In genomic region chr10:53629918-53630250, GRCm38 (mm10) we compare ENCODE assay signal across 7 mouse cellular contexts. TPM values are rescaled to one million over a fixed set of nuclear protein-coding genes. Genes with fewer than 3 reads are reported as not detected.
DNase-seq lines count a peak whose midpoint lies in the region; ATAC-seq and TF ChIP-seq lines count a peak whose summit lies in the region.

No protein-coding gene starts in this region.

- intact Hi-C loops in left cerebral cortex, postnatal 4 days (cut with DNase I) = no loop called here

- peak; percentile 97 for ATAC-seq in intestine, postnatal 0 days
- peak; percentile 97 for ATAC-seq in midbrain, embryonic 12.5 days (ENCODE audit: low FRiP score, low read depth)

- WGBS in intestine, postnatal 0 days = 0% methylated on average over 35 of the region's 35 CpGs
- WGBS in midbrain, embryonic 12.5 days = 0% methylated on average over 33 of the region's 35 CpGs
- WGBS in small intestine, adult 2 months = under 1% methylated on average over 35 of the region's 35 CpGs

- H3K9me3 ChIP-seq in intestine, postnatal 0 days (ENCODE audit: control insufficient read depth) = no peaks in the 10 kb centered on the region
- no peaks in the 10 kb centered on the region for H3K9me3 ChIP-seq in midbrain, embryonic 12.5 days

- peak overlapping the region; percentile 83 for H3K4me3 ChIP-seq in intestine, postnatal 0 days (ENCODE audit: low read depth, low read length)
- peak overlapping the region; percentile 81 for H3K4me3 ChIP-seq in midbrain, embryonic 12.5 days
- H3K4me3 ChIP-seq in small intestine, adult 2 months (ENCODE audit: low read depth, low read length) = peak overlapping the region; percentile 80

- peak overlapping the region; percentile 70 for H3K4me2 ChIP-seq in intestine, postnatal 0 days (replicated peaks; ENCODE audit: low read depth)
- H3K4me2 ChIP-seq in midbrain, embryonic 12.5 days (replicated peaks) = peak overlapping the region; percentile 46

- H3K27ac ChIP-seq in intestine, postnatal 0 days (ENCODE audit: low read depth, low read length) = peak overlapping the region; percentile 96
- peak overlapping the region; percentile 81 for H3K27ac ChIP-seq in midbrain, embryonic 12.5 days (replicated peaks)
- peak overlapping the region; percentile 72 for H3K27ac ChIP-seq in small intestine, adult 2 months (ENCODE audit: insufficient read depth, low read depth, low read length)

- TF ChIP-seq POLR2A in small intestine, adult 2 months (IDR thresholded peaks at IDR 0.05; ENCODE audit: low read depth, low read length) = peak; percentile 72

- no peak for TF ChIP-seq CTCF in intestine, postnatal 0 days (IDR thresholded peaks at IDR 0.05; ENCODE audit: low read depth)
- TF ChIP-seq CTCF in small intestine, adult 2 months (IDR thresholded peaks at IDR 0.05; ENCODE audit: extremely low read depth, insufficient read length, insufficient replicate concordance, low read depth, low read length) = peak; percentile 16; the same call in 1 of the 2 replicates

- peaks cover 7% of the 10 kb centered on the region; the same call in 1 of the 2 replicates for H3K36me3 ChIP-seq in intestine, postnatal 0 days (ENCODE audit: control insufficient read depth, insufficient read depth)
- H3K36me3 ChIP-seq in midbrain, embryonic 12.5 days = peaks cover 2% of the 10 kb centered on the region; the same call in 1 of the 2 replicates
- H3K36me3 ChIP-seq in small intestine, adult 2 months (ENCODE audit: control insufficient read depth, insufficient read depth, low read length) = peaks cover 3% of the 10 kb centered on the region; the same call in 1 of the 2 replicates

- H3K27me3 ChIP-seq in intestine, postnatal 0 days (replicated peaks; ENCODE audit: control insufficient read depth, insufficient read depth, low read length) = no peaks in the 10 kb centered on the region
- no peaks in the 10 kb centered on the region for H3K27me3 ChIP-seq in midbrain, embryonic 12.5 days
- H3K27me3 ChIP-seq in small intestine, adult 2 months (ENCODE audit: control insufficient read depth, insufficient read depth, low read length) = no peaks in the 10 kb centered on the region

- DNase-seq in adrenal gland, adult 8-10 months = peak; percentile 97
- DNase-seq in embryo, embryonic 9.5 days (ENCODE audit: extremely low spot score) = peak; percentile 100
- peak; percentile 92 to 95 for DNase-seq in gastrocnemius, postnatal 4 days (ENCODE audit: low spot score in 2 of 2)
- DNase-seq in left cerebral cortex, postnatal 4 days = peak; percentile 99

- peak overlapping the region; percentile 88 for H3K9ac ChIP-seq in intestine, postnatal 0 days (ENCODE audit: low read depth, low read length)
- H3K9ac ChIP-seq in midbrain, embryonic 12.5 days (replicated peaks) = peak overlapping the region; percentile 71

- 0 out of 2 replicates have a peak, but pooled peaks cover 2% of the 10 kb centered on the region for H3K4me1 ChIP-seq in intestine, postnatal 0 days (replicated peaks; ENCODE audit: control insufficient read depth, insufficient read depth, low read length)
- 0 out of 2 replicates have a peak, but pooled peaks cover 2% of the 10 kb centered on the region for H3K4me1 ChIP-seq in midbrain, embryonic 12.5 days
- H3K4me1 ChIP-seq in small intestine, adult 2 months (ENCODE audit: control insufficient read depth, insufficient read depth, insufficient read length, low read length) = no peaks in the 10 kb centered on the region

RNA-seq across cellular contexts. Expression of gene Mcm9, which starts 0.4 kb away (rescaled TPM):
- total RNA-seq in adrenal gland, adult 8-10 months (2022) = 10 to 100 TPM; 10.3 to 16.2 (median 13.9) TPM
- total RNA-seq in gastrocnemius, postnatal 4 days (2021) = 1 to 10 TPM; 7.9 to 9.3 TPM
- polyA plus RNA-seq in intestine, postnatal 0 days (2015; fragmentation: Nextera tagmentation; extraction: Ambion mirVana) = 3.5 and 3.6 TPM in 2 replicates
- 1 to 10 TPM; 6.1 to 6.9 TPM for total RNA-seq in left cerebral cortex, postnatal 4 days (2021)
- polyA plus RNA-seq in midbrain, embryonic 12.5 days (2016; fragmentation: Nextera tagmentation; extraction: Ambion mirVana) = 15.6 and 17.1 TPM in 2 replicates
- polyA plus RNA-seq in small intestine, adult 2 months (2012; rRNA removed) = 1.8 and 3.7 TPM in 2 replicates

RNA-seq across cellular contexts. Expression of gene Asf1a, which starts 33.3 kb away (rescaled TPM):
- total RNA-seq in adrenal gland, adult 8-10 months (2022) = 10 to 100 TPM; 27.7 to 33.4 (median 31.0) TPM
- total RNA-seq in gastrocnemius, postnatal 4 days (2021) = 10 to 100 TPM; 35.0 to 35.9 TPM
- polyA plus RNA-seq in intestine, postnatal 0 days (2015; fragmentation: Nextera tagmentation; extraction: Ambion mirVana) = 40.4 and 44.5 TPM in 2 replicates
- 10 to 100 TPM; 30.2 to 31.6 TPM for total RNA-seq in left cerebral cortex, postnatal 4 days (2021)
- polyA plus RNA-seq in midbrain, embryonic 12.5 days (2016; fragmentation: Nextera tagmentation; extraction: Ambion mirVana) = 164 and 166 TPM in 2 replicates
- 0.29 and 1.1 TPM in 2 replicates for polyA plus RNA-seq in small intestine, adult 2 months (2012; rRNA removed)

Comparison
In these comparisons a context has a peak if more than half of its experiments do, and no peak if none do; other contexts are left out.
1. Peak in every context shown above with its lines: DNase-seq, ATAC-seq, H3K4me3 ChIP-seq and H3K27ac ChIP-seq.